Mouse (Mus musculus) CH12.LX (cell line): ENCODE measurements around the gene Gm21738. TPM values are rescaled to one million over a fixed set of nuclear protein-coding genes. Genes with fewer than 3 reads are reported as not detected.
A peak's percentile ranks its signal among the peaks of the same experiment; 100 is the strongest.
"Not testable (repeated sequence)": the region's sequence is repeated elsewhere in the genome, so short reads cannot be mapped to it uniquely, and the experiment has no call there.

Source experiments
- DNase-seq: peaks from one replicate; pipeline ENCODE4 v3.0.0-alpha.2; 2013; ENCODE audit errors: extremely low read depth
- H3K27ac ChIP-seq: 2 replicates; pipeline ENCODE4 v1.5.1; 2012; ENCODE audit warnings: low read depth, mild to moderate bottlenecking, control low read depth, moderate library complexity; ENCODE audit not compliant: insufficient read depth
- H3K27me3 ChIP-seq: replicated peaks from 2 replicates; pipeline ENCODE3; 2012; ENCODE audit warnings: inconsistent platforms
- H3K36me3 ChIP-seq, 2 experiments: replicated peaks in 1 of 2; 2 replicates each; pipeline versions ENCODE3 to v1.6.1; 2012; ENCODE audit warnings: inconsistent platforms in 1 of 2, low read length in 1 of 2, mild to moderate bottlenecking in 1 of 2, mixed read lengths in 1 of 2, moderate library complexity in 1 of 2; ENCODE audit not compliant: control insufficient read depth in 1 of 2, insufficient read depth in 1 of 2
- H3K4me1 ChIP-seq, 2 experiments: 2 replicates each; pipeline ENCODE4 v1.6.1; 2012; ENCODE audit warnings: inconsistent platforms in 1 of 2, moderate library complexity in 1 of 2; ENCODE audit not compliant: insufficient read depth in 2 of 2, control insufficient read depth in 1 of 2
- H3K4me2 ChIP-seq: 2 replicates; pipeline ENCODE4 v1.6.1; 2012; ENCODE audit warnings: low read depth, mild to moderate bottlenecking, control low read depth; ENCODE audit not compliant: poor library complexity, insufficient read depth, severe bottlenecking
- H3K4me3 ChIP-seq, 3 experiments: fragments of 150-350 bp in 1 of 3; sonication (generic) in 1 of 3; replicated peaks in 1 of 3; 2 replicates each; pipeline versions ENCODE3 to v1.5.1; 2011 to 2012; ENCODE audit warnings: low read depth in 2 of 3, low read length in 2 of 3, mild to moderate bottlenecking in 2 of 3, moderate library complexity in 2 of 3, control low read depth in 1 of 3, improper control_type of control experiment in 1 of 3, inconsistent platforms in 1 of 3, mixed read lengths in 1 of 3; ENCODE audit not compliant: poor library complexity in 1 of 3
- H3K79me2 ChIP-seq: replicated peaks from 2 replicates; pipeline ENCODE4 v1.6.1; 2012; ENCODE audit warnings: mild to moderate bottlenecking, moderate library complexity; ENCODE audit not compliant: control insufficient read depth, poor library complexity, insufficient read depth, severe bottlenecking; ENCODE audit errors: extremely low read depth
- H3K9ac ChIP-seq: 2 replicates; pipeline ENCODE4 v1.6.1; 2012; ENCODE audit warnings: low read depth, mild to moderate bottlenecking, control low read depth, moderate library complexity; ENCODE audit not compliant: insufficient read depth
- H3K9me3 ChIP-seq: replicated peaks from 2 replicates; pipeline ENCODE3; 2012; ENCODE audit warnings: low read length, inconsistent platforms, mixed read lengths
- dilution Hi-C: fragments of 300-500 bp; cut with MboI; formaldehyde crosslinking; loops from 2 replicates; pipeline ENCODE4 v1.14.3; 2020; ENCODE audit warnings: low sequenced_read_pairs; ENCODE audit not compliant: extremely low pct_unique_long_range_greater_than_20kb, extremely low pct_ligation_motif_present
- in situ Hi-C: fragments of 300-500 bp; cut with MboI; formaldehyde crosslinking; loops from 3 replicates; pipeline ENCODE4 v1.14.3; 2019; ENCODE audit warnings: low sequenced_read_pairs, low pct_ligation_motif_present, low pct_unique_long_range_greater_than_20kb, mixed read lengths
- polyA plus RNA-seq: library from polyadenylated mRNA; unstranded; fragments of >175 nt; gene quantifications from 2 replicates; pipeline ENCODE4 v1.2.1, GENCODE M21; 2012; ENCODE audit warnings: low read depth; ENCODE audit not compliant: insufficient read length
- total RNA-seq, 2 experiments: library from RNA; depleted of rRNA; stranded (reverse); fragments of 300-350 nt in 1 of 2; fragments of >200 nt in 1 of 2; gene quantifications; 2 replicates each; pipeline ENCODE4 v1.2.3; 2012 to 2014

Gm21738 gene
- 1.6 and 2.3 TPM in 2 replicates for total RNA-seq (2012; rRNA removed)
- not detected in 2 replicates for total RNA-seq (2014; rRNA removed)
- 0.59 TPM in 1 of 2 replicates, not detected in the other for polyA plus RNA-seq

DNA sequence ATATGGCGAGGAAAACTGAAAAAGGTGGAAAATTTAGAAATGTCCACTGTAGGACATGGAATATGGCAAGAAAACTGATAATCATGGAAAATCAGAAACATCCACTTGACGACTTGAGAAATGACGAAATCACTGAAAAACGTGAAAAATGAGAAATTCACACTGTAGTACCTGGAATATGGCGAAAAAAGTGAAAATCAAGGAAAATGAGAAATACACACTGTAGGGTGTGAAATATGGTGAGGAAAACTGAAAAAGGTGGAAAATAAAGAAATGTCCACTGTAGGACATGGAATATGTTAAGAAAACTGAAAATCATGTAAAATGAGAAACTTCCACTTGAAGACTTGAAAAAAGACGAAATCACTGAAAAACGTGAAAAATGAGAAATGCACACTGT, at the start of gene Gm21738:
Gm21738 (minus strand) TSS at position 101 of the 400 bp plus-strand sequence.
- H3K27me3 ChIP-seq, H3K36me3 ChIP-seq, H3K4me1 ChIP-seq, in situ Hi-C loops, H3K79me2 ChIP-seq, H3K27ac ChIP-seq, H3K4me2 ChIP-seq, H3K9ac ChIP-seq, DNase-seq, H3K4me3 ChIP-seq, dilution Hi-C loops: not testable (repeated sequence)
- peaks cover 32% of the 10 kb centered on the region for H3K9me3 ChIP-seq

GRCm38 (mm10) chr14:19383741-19384140, 35.0 kb downstream of the Gm21738 start:
- H3K27ac ChIP-seq, H3K4me3 ChIP-seq, H3K27me3 ChIP-seq, in situ Hi-C loops, dilution Hi-C loops, H3K36me3 ChIP-seq, H3K9me3 ChIP-seq, H3K9ac ChIP-seq, H3K79me2 ChIP-seq, H3K4me1 ChIP-seq, H3K4me2 ChIP-seq: not testable (repeated sequence)
- DNase-seq = peak; percentile 26

Other genes starting within 250 kb of the Gm21738 start
- gene Gm2244, start 131.0 kb upstream of the Gm21738 start, total RNA-seq (2012; rRNA removed) = not detected in 2 replicates
- not detected in 2 replicates for gene Gm2244, start 131.0 kb upstream of the Gm21738 start, total RNA-seq (2014; rRNA removed)
- gene Gm2244, start 131.0 kb upstream of the Gm21738 start, polyA plus RNA-seq = not detected in 2 replicates
- 0.84 and 0.98 TPM in 2 replicates for gene Gm2237, start 166.2 kb upstream of the Gm21738 start, total RNA-seq (2012; rRNA removed)
- gene Gm2237, start 166.2 kb upstream of the Gm21738 start, total RNA-seq (2014; rRNA removed) = 4.3 and 6.8 TPM in 2 replicates
- 1.2 and 1.7 TPM in 2 replicates for gene Gm2237, start 166.2 kb upstream of the Gm21738 start, polyA plus RNA-seq
- not detected in 2 replicates for gene Gm5458, start 183.7 kb upstream of the Gm21738 start, total RNA-seq (2012; rRNA removed)
- gene Gm5458, start 183.7 kb upstream of the Gm21738 start, total RNA-seq (2014; rRNA removed) = not detected in 2 replicates
- not detected in 2 replicates for gene Gm5458, start 183.7 kb upstream of the Gm21738 start, polyA plus RNA-seq